Mouse (Mus musculus) spleen, adult 2 months (tissue): ENCODE results near the gene Krtap31-2.

Experiments
- CTCF ChIP-seq: fragments of 200-500 bp; IDR thresholded peaks from 2 replicates; pipeline ENCODE4 v1.5.1; 2011; ENCODE audit warnings: mild to moderate bottlenecking, inconsistent platforms; ENCODE audit not compliant: insufficient read depth, insufficient read length, insufficient replicate concordance; ENCODE audit errors: extremely low read depth
- POLR2A ChIP-seq: fragments of 200-500 bp; IDR thresholded peaks from 2 replicates; pipeline ENCODE4 v1.6.1; 2011; ENCODE audit warnings: low read depth, low read length, inconsistent platforms

DNA sequence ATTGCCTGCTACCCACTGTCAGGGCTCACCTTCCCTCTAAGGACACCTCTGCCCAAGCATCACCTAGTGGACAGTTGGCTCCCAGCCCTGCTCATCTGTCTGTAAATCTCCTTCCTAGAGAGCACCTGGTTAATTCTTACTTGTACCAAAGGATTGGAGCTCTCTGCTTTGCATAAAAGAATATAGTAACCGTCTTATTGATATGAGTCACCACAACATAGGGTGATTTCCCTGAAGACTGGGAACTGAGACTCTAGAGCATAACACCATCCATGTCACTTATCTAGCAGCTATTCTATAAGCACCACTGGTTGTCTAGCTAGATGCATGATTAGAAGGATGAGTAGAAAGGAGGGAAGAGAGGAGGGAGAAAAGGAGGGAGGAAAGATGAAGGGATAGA is 47.4 kb downstream of the Krtap31-2 start:
- TF ChIP-seq CTCF (no peak), POLR2A (no peak)
